In the genomic region with DNA sequence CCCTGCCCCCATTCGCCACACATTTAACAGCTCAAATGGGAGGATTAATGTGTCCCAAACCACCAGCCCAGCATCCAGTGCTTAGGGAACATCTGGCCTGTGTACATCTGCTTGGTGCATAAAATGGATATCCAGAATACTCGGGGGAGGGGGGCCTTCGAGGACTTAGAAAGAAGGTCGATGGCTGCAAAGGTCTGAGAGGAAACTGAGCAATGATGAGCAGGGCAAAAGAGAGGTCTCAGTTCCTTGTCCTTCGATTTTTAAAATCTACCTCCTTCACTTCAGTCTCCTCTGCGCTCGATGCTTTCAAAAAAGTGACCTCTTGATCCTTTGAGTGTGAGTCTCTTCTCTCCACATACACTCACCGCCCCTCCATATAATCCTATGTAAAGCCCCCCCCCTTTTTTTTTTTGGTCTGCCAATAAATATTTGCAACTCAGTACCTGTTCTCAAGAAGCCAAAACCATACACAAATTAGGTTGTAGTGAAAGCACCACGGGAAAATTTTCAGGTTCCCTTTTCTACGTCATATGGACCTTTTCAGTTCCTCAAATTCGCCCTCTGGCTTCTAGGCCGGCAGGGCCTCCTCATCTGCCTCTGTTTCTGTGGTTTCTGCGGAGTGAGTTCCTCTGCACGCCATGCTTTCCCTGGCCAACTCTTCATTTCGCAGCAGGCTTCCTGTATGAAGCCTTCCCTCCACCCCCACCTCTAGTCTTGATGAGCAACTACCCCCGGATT, we compare ENCODE assay signal across 8 mouse cellular contexts. TPM values are rescaled to one million over a fixed set of nuclear protein-coding genes. Genes with fewer than 3 reads are reported as not detected.
DNase-seq lines count a peak whose midpoint lies in the region; ATAC-seq and TF ChIP-seq lines count a peak whose summit lies in the region.

No protein-coding gene starts in this region.

- no peaks in the 10 kb centered on the region for H3K27me3 ChIP-seq in forebrain, embryonic 13.5 days
- no peaks in the 10 kb centered on the region for H3K27me3 ChIP-seq in limb, embryonic 13.5 days
- no peaks in the 10 kb centered on the region; the same call in 1 of the 2 replicates for H3K27me3 ChIP-seq in midbrain, postnatal 0 days (ENCODE audit: insufficient read depth, low read length)

- H3K4me3 ChIP-seq in forebrain, embryonic 13.5 days, result peak overlapping the region; percentile 72
- peak overlapping the region; percentile 69 for H3K4me3 ChIP-seq in limb, embryonic 13.5 days
- H3K4me3 ChIP-seq in midbrain, postnatal 0 days (ENCODE audit: low read depth, low read length), result peak overlapping the region; percentile 47

- H3K4me2 ChIP-seq in forebrain, embryonic 13.5 days, result peak overlapping the region; percentile 85
- peak overlapping the region; percentile 75 for H3K4me2 ChIP-seq in limb, embryonic 13.5 days (replicated peaks)
- peak overlapping the region; percentile 59 for H3K4me2 ChIP-seq in midbrain, postnatal 0 days (ENCODE audit: low read depth, low read length, poor library complexity, severe bottlenecking)

- 27% methylated on average over 16 of the region's 16 CpGs for WGBS in forebrain, embryonic 13.5 days
- WGBS in limb, embryonic 13.5 days, result 13% methylated on average over 16 of the region's 16 CpGs
- 23% methylated on average over 16 of the region's 16 CpGs for WGBS in midbrain, postnatal 0 days

- DNase-seq in layer of hippocampus, adult 11-12 months (ENCODE audit: low spot score), result peak; percentile 73
- DNase-seq in layer of hippocampus, adult 18-20 months (ENCODE audit: low spot score in 2 of 2), result no peak
- peak; percentile 3 for DNase-seq in Muller cell, postnatal 12 days (ENCODE audit: inconsistent ontology term)
- DNase-seq in midbrain, postnatal 0 days (ENCODE audit: low spot score), result peak; percentile 50
- no peak for DNase-seq in adrenal gland, postnatal 10 days
- no peak for DNase-seq in gastrocnemius, postnatal 36 days

- H3K36me3 ChIP-seq in forebrain, embryonic 13.5 days (ENCODE audit: poor library complexity, severe bottlenecking), result peaks cover 18% of the 10 kb centered on the region
- H3K36me3 ChIP-seq in limb, embryonic 13.5 days, result peaks cover 23% of the 10 kb centered on the region
- H3K36me3 ChIP-seq in midbrain, postnatal 0 days (ENCODE audit: insufficient read depth, low read length), result no peaks in the 10 kb centered on the region

- no peak for ATAC-seq in forebrain, embryonic 13.5 days
- no peak; the same call in 1 of the 2 replicates for ATAC-seq in limb, embryonic 13.5 days (ENCODE audit: low FRiP score, low read depth)
- ATAC-seq in midbrain, postnatal 0 days (ENCODE audit: low FRiP score), result no peak; the same call in 1 of the 2 replicates

- H3K9ac ChIP-seq in forebrain, embryonic 13.5 days, result peak overlapping the region; percentile 77
- H3K9ac ChIP-seq in limb, embryonic 13.5 days, result peak overlapping the region; percentile 78
- peak overlapping the region; percentile 60 for H3K9ac ChIP-seq in midbrain, postnatal 0 days (replicated peaks; ENCODE audit: low read length, poor library complexity, severe bottlenecking)

- H3K4me1 ChIP-seq in forebrain, embryonic 13.5 days, result peaks cover 20% of the 10 kb centered on the region
- H3K4me1 ChIP-seq in limb, embryonic 13.5 days, result peaks cover 17% of the 10 kb centered on the region
- peaks cover 4% of the 10 kb centered on the region; the same call in 1 of the 2 replicates for H3K4me1 ChIP-seq in midbrain, postnatal 0 days (ENCODE audit: insufficient read depth, low read length)

- TF ChIP-seq CTCF in midbrain, postnatal 0 days (IDR thresholded peaks at IDR 0.05), result no peak

- intact Hi-C loops in gastrocnemius, postnatal 36 days (cut with DNase I), result no loop called here

- peak overlapping the region; percentile 84 for H3K27ac ChIP-seq in forebrain, embryonic 13.5 days
- H3K27ac ChIP-seq in limb, embryonic 13.5 days, result peak overlapping the region; percentile 87
- peak overlapping the region; percentile 85 for H3K27ac ChIP-seq in midbrain, postnatal 0 days (ENCODE audit: low read depth, low read length)

- no peaks in the 10 kb centered on the region for H3K9me3 ChIP-seq in forebrain, embryonic 13.5 days (replicated peaks)
- no peaks in the 10 kb centered on the region for H3K9me3 ChIP-seq in limb, embryonic 13.5 days
- no peaks in the 10 kb centered on the region for H3K9me3 ChIP-seq in midbrain, postnatal 0 days (ENCODE audit: low read length)

RNA-seq across cellular contexts. Expression of a gene that starts 0.8 kb away (rescaled TPM):
- 10 to 100 TPM; 66.6 to 71.8 TPM for total RNA-seq in layer of hippocampus, adult 18-20 months (2021)
- 56.2 and 60.0 TPM in 2 replicates for polyA plus RNA-seq in forebrain, embryonic 13.5 days (2015; fragmentation: Nextera tagmentation; extraction: Ambion mirVana)
- 66.8 and 67.7 TPM in 2 replicates for polyA plus RNA-seq in limb, embryonic 13.5 days (2015; fragmentation: Nextera tagmentation; extraction: Ambion mirVana)
- 62.0 and 74.6 TPM in 2 replicates for total RNA-seq in midbrain, postnatal 0 days (2014; rRNA removed)
- polyA plus RNA-seq in midbrain, postnatal 0 days (2015; fragmentation: Nextera tagmentation; extraction: Ambion mirVana), result 70.7 and 74.4 TPM in 2 replicates
- 10 to 100 TPM; 42.2 to 46.5 TPM for total RNA-seq in adrenal gland, postnatal 10 days (2021)
- total RNA-seq in gastrocnemius, postnatal 36 days (2021), result 1 to 10 TPM; 7.6 to 8.9 TPM

RNA-seq across cellular contexts. Expression of a gene that starts 12.3 kb away (rescaled TPM):
- total RNA-seq in layer of hippocampus, adult 18-20 months (2021), result under 1 TPM in 1 of 2 experiments, not detected in 1; 0.25 TPM
- 0.21 and 0.45 TPM in 2 replicates for polyA plus RNA-seq in forebrain, embryonic 13.5 days (2015; fragmentation: Nextera tagmentation; extraction: Ambion mirVana)
- polyA plus RNA-seq in limb, embryonic 13.5 days (2015; fragmentation: Nextera tagmentation; extraction: Ambion mirVana), result 0.29 and 0.33 TPM in 2 replicates
- total RNA-seq in midbrain, postnatal 0 days (2014; rRNA removed), result not detected in 2 replicates
- 0.17 and 0.20 TPM in 2 replicates for polyA plus RNA-seq in midbrain, postnatal 0 days (2015; fragmentation: Nextera tagmentation; extraction: Ambion mirVana)
- total RNA-seq in adrenal gland, postnatal 10 days (2021), result not detected
- not detected for total RNA-seq in gastrocnemius, postnatal 36 days (2021)

RNA-seq across cellular contexts. Expression of a gene that starts 21.2 kb away (rescaled TPM):
- total RNA-seq in layer of hippocampus, adult 18-20 months (2021), result 1 to 10 TPM; 4.9 to 8.3 TPM
- 64.2 and 69.0 TPM in 2 replicates for polyA plus RNA-seq in forebrain, embryonic 13.5 days (2015; fragmentation: Nextera tagmentation; extraction: Ambion mirVana)
- 70.5 and 75.2 TPM in 2 replicates for polyA plus RNA-seq in limb, embryonic 13.5 days (2015; fragmentation: Nextera tagmentation; extraction: Ambion mirVana)
- 39.2 and 39.3 TPM in 2 replicates for total RNA-seq in midbrain, postnatal 0 days (2014; rRNA removed)
- 56.6 and 59.2 TPM in 2 replicates for polyA plus RNA-seq in midbrain, postnatal 0 days (2015; fragmentation: Nextera tagmentation; extraction: Ambion mirVana)
- total RNA-seq in adrenal gland, postnatal 10 days (2021), result 10 to 100 TPM; 68.3 to 72.5 TPM
- 10 to 100 TPM; 26.8 to 33.5 TPM for total RNA-seq in gastrocnemius, postnatal 36 days (2021)

RNA-seq across cellular contexts. Expression of a gene that starts 22.3 kb away (rescaled TPM):
- 1 to 10 TPM in 1 of 2 experiments, not detected in 1; 1.1 TPM for total RNA-seq in layer of hippocampus, adult 18-20 months (2021)
- polyA plus RNA-seq in forebrain, embryonic 13.5 days (2015; fragmentation: Nextera tagmentation; extraction: Ambion mirVana), result 0.52 and 0.58 TPM in 2 replicates
- polyA plus RNA-seq in limb, embryonic 13.5 days (2015; fragmentation: Nextera tagmentation; extraction: Ambion mirVana), result 0.46 and 0.57 TPM in 2 replicates
- 0.27 and 0.57 TPM in 2 replicates for total RNA-seq in midbrain, postnatal 0 days (2014; rRNA removed)
- 0.88 and 1.5 TPM in 2 replicates for polyA plus RNA-seq in midbrain, postnatal 0 days (2015; fragmentation: Nextera tagmentation; extraction: Ambion mirVana)
- total RNA-seq in adrenal gland, postnatal 10 days (2021), result 10 to 100 TPM; 18.0 to 54.7 TPM
- total RNA-seq in gastrocnemius, postnatal 36 days (2021), result 1 to 10 TPM; 1.1 to 2.1 TPM

RNA-seq across cellular contexts. Expression of a gene that starts 31.2 kb away (rescaled TPM):
- total RNA-seq in layer of hippocampus, adult 18-20 months (2021), result 10 to 100 TPM; 49.0 to 55.9 TPM
- 142 and 143 TPM in 2 replicates for polyA plus RNA-seq in forebrain, embryonic 13.5 days (2015; fragmentation: Nextera tagmentation; extraction: Ambion mirVana)
- polyA plus RNA-seq in limb, embryonic 13.5 days (2015; fragmentation: Nextera tagmentation; extraction: Ambion mirVana), result 175 and 176 TPM in 2 replicates
- 42.3 and 43.2 TPM in 2 replicates for total RNA-seq in midbrain, postnatal 0 days (2014; rRNA removed)
- polyA plus RNA-seq in midbrain, postnatal 0 days (2015; fragmentation: Nextera tagmentation; extraction: Ambion mirVana), result 67.6 and 69.7 TPM in 2 replicates
- 10 to 100 TPM; 84.3 to 99.2 TPM for total RNA-seq in adrenal gland, postnatal 10 days (2021)
- 10 to 100 TPM; 39.3 to 40.7 TPM for total RNA-seq in gastrocnemius, postnatal 36 days (2021)

Comparison
In these comparisons a context has a peak if more than half of its experiments do, and no peak if none do; other contexts are left out.
1. DNase-seq: peak in layer of hippocampus, adult 11-12 months (single experiment), Muller cell, postnatal 12 days (single experiment) and midbrain, postnatal 0 days (single experiment); none in layer of hippocampus, adult 18-20 months (0 of 2), adrenal gland, postnatal 10 days (single experiment) and gastrocnemius, postnatal 36 days (0 of 2).
2. Peak in every context shown above with its lines, with median percentiles within 50 percentile points of each other: H3K27ac ChIP-seq, H3K4me2 ChIP-seq, H3K4me3 ChIP-seq and H3K9ac ChIP-seq.